Mouse (Mus musculus): ENCODE results near the gene Serac1.

DNA sequence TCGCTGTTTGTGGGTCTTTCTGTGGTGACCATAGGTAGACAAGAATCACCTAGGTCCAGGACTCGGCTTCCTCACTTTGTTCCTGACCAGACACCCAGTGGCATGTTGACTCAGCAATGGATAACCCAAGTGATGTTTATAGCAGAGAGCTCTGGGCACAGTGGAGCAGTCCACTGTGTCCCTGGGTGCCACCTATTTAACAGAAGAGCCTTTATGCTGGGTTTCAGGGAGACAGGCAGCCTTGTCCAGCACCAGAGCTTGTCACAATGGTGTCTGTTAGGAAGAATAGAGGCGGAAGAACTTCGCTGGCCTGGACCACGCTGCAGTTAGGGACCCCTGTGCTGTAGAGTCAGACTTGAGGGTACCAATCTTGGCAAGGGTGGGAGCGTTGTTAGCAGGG is 77.0 kb downstream of the Serac1 start:
- TF ChIP-seq CTCF (IDR thresholded peaks at IDR 0.05; ENCODE audit: low read depth, low read length) (no peak), POLR2A (IDR thresholded peaks at IDR 0.05; ENCODE audit: borderline replicate concordance, low read depth, low read length) (no peak)
